Mouse (Mus musculus) adrenal gland, postnatal 4 days (tissue): ENCODE measurements around the gene Zswim1. TPM values are rescaled to one million over a fixed set of nuclear protein-coding genes. Genes with fewer than 3 reads are reported as not detected.

ENCODE experiments used
- DNase-seq, 2 experiments: peaks; one replicate each; pipeline ENCODE4 v3.0.0; 2021 to 2022; ENCODE audit warnings: low spot score in 2 of 2, mixed read lengths in 2 of 2
- long read RNA-seq, 2 experiments: library from polyadenylated mRNA; stranded (forward); transcript quantifications; one replicate each; pipeline ENCODE4 v2.0.0; 2021
- total RNA-seq, 2 experiments: library from RNA; stranded (reverse); gene quantifications; 2 replicates each; pipeline ENCODE4 v1.2.3; 2021

Gene Zswim1
- total RNA-seq = 10 to 100 TPM; 10.7 to 11.0 TPM
- long read RNA-seq, experiment 1, transcript Zswim1-201 (2 exons, 2,705 nt) = major isoform, 15 of 17 reads
- long read RNA-seq, experiment 1, partial matches to known transcripts = 0 of 17 reads
- long read RNA-seq, experiment 1, other reads (novel, unspliced or antisense) = 2 of 17 reads
- long read RNA-seq, experiment 2, transcript Zswim1-201 (2 exons, 2,705 nt) = major isoform, 19 of 22 reads
- long read RNA-seq, experiment 2, partial matches to known transcripts = 0 of 22 reads
- long read RNA-seq, experiment 2, other reads (novel, unspliced or antisense) = 3 of 22 reads

DNA sequence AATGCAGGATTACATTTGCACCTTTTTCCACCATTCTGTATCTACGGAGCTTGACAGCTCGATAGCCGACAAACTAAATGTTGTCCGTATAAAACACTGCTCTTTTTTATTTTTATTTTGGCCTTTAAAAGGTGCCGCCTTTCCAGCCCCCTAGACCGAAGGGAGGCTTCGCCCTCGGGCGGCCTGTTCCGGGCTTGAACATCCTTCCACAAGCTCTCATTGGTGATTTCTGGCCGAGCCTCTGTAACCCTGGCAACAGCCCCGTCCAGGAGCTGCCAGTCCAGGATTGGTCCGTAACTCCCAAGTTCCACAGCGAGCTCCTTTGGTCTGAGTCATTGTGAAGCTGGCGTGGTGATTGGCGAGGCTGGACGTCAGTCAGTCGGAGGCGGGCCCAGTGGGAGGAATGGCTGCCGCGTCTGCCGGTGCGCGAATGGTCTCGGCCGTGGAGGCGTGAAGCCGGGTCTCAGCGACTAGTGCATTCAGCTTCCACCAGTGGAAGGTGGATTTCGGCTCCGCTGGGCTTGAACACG, at the start of gene Zswim1:
Gene Zswim1 (plus strand): TSS at position 51 of the 530 bp plus-strand sequence.
- DNase-seq = peak; percentile 99 to 100

DNA sequence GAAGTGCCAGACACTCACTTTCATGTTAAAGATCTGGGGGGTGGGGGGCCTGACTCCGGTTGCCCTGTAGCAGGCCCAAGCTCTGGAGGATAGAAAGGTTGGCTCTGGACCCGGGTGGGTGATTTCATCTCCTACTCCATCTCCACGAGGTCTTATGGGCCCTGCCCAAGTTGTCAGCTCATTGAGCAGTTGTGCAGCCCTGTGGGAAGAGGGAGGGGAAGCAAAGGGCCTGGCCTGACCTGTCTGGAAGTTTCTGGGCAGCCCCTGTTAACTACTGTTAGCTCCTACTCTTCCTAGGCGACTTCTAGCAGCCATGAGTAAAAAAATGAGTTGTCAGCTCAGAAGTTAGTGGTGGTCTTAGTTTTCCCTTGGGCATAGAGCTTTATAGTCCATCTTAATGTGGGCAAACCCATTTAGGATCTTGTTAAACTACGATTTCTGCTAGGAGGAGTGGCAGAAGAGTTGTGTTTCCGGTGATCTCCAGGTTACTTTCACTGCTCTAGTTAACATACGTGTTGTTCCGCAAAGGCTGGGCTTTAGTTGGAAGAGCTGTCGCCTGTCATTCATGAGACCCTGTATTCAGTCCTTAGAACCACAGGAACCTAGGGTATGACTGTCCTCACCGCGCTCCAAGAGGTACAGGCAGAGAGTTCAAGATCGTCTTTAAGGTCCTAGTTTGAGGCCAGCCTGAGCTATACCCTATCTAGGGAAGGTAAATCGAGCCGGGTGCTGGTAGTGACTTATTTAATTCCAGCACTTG, 49.1 kb upstream of the Zswim1 start:
- no peak for DNase-seq

GRCm38 (mm10) chr2:164773989-164774364, 48.5 kb upstream of the Zswim1 start:
- no peak for DNase-seq

DNA sequence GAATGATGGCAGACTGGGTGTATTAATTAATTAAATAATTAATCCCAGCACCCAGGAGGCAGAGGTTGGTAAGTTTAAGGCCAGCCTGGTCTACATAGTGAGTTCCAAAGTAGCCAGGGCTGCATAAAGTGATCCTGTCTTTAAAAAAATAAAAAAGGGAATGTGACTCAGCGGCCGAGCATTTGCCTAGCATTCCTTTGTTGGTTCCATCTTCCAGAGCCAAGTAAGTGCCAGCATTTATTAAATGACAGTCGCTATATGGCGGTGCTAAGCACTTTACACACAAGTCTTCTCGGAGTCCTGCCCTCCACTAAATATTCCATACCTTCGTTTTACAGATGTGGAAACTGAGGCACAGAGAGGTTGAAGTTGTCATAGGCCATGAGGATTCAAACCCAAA, 46.4 kb upstream of the Zswim1 start:
- DNase-seq = no peak

- no peak for DNase-seq
Measured at GRCm38 (mm10) chr2:164776801-164777200, 45.7 kb upstream of the Zswim1 start.

- DNase-seq = no peak
Measured at GRCm38 (mm10) chr2:164777246-164778014, 45.1 kb upstream of the Zswim1 start.

DNA sequence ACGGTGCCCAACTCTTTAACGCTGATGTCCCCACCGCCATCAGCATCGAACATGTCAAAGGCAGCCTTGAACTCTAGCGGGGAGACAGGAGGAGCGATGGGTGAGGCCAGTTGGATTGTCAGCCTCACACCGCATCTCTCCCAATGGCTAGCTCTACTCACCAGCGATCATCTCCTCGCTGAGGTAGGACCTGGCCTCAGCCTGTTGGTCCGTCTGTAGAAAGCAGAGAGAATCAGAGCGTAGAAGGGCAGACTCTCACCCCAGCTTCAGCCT, 44.5 kb upstream of the Zswim1 start:
- no peak for DNase-seq

- no peak for DNase-seq
Measured at GRCm38 (mm10) chr2:164778809-164779208, 43.7 kb upstream of the Zswim1 start.

GRCm38 (mm10) chr2:164779481-164780086, 42.9 kb upstream of the Zswim1 start, which contains the start of gene Tnnc2:
TSS of gene Tnnc2 (minus strand) at chr2:164779967.
- DNase-seq = no peak

DNA sequence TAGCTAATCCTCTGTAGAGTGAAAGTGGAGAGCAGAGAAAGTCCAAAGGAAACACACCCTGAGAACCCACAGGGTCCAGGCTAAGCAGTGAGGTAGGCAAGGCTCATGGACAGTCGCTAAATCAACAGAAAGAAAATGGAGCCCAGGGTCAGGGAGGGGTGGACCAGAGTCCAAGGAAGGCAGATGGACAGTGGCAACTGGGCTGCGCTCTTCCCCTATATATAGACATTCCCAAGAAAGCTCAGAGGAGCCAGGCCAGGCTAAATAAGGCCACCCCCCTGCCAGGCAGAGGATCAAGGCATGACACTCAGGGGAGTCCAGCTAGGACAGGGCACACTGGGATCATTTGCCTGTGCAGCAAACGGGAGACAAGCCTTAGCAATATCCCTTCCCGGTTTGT, 40.6 kb upstream of the Zswim1 start:
- no peak for DNase-seq

DNA sequence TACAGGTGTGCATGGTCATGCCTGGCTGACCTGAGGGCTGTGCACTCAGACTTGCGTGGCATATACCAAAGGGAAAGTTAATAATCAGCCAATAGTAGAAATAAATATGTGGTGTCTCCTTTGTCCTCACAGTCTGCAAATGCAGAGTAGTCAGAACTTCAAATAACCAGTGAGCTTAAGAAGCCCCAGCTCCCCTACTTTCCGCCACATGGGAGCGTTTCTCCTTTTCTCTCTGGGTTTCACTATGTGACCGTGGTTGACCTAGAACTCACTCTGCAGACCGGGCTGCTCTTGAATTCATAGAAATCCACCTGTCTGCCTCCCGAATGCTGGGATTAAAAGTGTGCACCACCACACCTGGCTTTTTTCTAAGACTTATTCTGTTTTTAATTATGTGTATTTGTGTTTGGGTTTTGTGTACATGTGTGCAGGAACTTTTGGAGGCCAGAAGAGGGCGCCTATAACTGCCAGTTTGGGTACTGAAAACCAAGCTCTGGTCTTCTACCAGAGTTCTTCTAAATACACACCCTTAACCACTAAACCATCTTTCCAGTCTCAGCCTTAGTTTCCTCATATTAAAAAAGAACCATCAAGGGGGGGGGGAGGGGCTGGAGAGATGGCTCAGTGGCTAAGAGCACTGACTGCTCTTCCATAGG, 38.4 kb upstream of the Zswim1 start:
- DNase-seq = no peak

DNA sequence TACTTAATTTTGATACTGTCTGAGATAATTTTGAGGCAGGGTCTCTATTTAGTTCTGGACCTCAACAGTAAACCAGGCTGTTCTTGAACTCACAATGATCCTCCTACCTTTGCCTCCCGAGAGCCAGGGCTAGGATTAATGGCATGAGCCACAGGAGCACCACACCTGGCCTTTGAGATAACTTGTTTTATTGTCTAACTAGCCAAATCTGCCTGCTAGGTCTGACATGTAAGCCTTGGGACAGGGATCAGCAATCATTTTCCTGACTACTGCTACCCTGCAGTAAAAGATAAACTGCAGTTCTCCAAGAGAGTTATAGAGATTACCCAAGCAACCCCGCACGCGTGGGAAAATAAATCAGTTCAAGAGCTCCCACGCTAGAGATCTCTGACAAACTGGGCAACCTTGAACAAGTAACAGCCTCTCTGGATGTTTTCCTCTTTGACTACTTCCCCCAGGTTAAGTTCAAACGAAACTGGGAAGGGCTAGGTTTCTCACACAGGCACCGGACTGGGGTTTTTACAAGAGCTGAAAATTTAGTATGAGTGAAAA, 37.5 kb upstream of the Zswim1 start:
- no peak for DNase-seq

DNA sequence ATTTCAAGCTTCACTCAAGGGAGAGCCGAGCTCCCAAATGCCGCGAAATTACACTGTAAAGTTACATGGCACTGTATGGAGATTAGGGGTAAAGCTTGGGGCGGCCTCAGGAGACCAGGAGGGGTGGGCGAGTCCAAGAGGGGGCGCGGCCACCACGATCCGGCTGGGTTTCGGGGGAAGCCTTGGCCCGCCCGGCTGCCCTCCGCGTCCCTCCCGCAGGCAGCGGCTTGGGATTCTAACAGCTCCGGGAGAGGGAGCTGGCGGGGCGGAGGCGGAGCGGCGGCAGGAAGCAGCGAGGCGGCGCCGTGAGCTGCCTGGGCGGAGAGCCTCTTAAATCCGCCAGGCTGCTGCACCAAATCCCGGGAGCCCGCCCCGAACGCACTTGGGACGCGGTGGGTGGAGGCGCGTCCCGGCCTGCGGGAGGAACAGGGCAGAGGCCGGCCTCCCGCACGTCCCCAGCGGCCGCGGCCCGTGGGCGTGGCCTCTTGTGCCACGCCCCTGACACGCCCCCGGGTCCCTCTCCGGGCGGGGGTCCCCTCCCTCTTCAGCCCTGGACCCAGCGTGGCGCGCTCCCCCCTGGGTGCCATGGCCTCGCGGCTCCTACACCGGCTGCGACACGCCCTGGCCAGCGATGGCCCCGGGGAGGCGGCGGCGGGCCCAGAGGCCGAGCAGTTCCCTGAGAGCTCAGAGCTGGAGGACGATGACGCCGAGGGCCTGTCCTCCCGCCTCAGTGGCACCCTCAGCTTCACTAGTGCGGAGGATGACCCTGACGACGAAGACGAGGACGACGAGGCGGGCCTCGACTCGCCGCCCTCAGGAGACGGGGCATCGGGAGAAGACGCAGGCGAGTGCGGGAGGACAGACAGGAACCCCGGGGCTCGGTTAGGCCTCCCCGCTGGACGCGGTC, 36.8 kb upstream of the Zswim1 start, which contains the start of gene Snx21:
Gene Snx21 (plus strand): TSS at position 343 of the 907 bp plus-strand sequence.
- DNase-seq = peak; percentile 75

DNA sequence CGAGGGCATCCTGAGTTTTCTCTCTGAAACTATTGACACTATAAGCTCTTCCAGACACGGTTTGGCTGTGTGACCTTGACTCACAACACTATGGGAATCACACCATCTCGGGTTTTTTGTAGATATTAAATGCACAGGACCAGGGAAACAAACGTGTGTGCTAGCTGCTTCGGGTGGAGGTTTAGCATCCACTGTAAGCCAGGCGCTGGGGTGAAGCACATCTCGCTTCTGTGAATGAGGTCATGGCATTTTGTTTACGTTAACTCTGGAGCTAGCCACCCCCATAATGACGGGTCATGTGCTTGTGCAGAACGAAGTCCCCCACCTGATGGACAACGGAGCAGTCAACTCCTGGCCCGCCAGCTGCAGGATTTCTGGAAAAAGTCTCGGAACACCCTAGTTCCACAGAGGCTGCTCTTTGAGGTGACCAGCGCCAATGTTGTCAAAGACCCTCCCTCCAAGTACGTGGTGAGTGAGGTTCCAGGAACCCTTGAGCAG, 36.0 kb upstream of the Zswim1 start:
- no peak for DNase-seq

DNA sequence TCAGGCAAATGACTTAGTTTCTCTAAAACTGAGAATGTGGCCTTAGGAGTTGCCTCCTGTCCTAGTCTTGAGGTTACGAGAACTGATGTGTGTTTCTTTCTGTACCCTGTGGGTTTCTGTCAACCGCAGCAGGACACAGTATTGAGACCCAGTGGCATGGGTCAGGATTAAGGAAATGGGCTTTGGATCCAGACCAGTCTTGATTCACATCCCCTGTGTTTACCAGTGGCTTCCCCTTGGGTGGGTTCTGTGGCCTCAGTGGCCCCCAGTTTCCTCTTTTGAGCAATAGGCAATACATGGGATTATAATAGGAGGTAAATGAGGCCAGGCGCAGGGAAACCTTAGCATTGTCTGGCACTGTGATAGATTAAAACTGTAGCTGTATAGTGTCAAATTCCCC, 35.5 kb upstream of the Zswim1 start:
- no peak for DNase-seq

GRCm38 (mm10) chr2:164787779-164788178, 34.7 kb upstream of the Zswim1 start:
- DNase-seq = no peak

GRCm38 (mm10) chr2:164788411-164788810, 34.1 kb upstream of the Zswim1 start:
- no peak for DNase-seq

DNA sequence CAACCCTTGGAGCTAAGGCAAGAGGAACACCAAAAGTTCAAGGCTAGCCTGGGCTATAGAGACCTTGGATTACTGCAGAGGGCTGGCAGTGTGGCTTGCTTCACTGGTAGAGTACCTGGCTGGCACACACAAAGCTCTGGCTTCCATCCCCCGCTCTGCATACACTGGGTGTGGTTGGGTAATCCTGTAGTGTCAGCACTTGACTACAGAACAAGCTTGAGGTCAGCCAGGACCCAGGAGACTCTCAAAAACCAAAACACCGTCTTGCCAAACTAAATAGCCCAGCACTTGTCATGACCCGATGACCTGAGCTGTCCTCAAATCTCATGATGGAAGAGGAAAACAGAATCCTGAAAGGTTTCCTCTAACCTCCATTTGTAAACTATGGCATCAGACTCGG, 32.0 kb upstream of the Zswim1 start:
- no peak for DNase-seq

- no peak for DNase-seq
Measured at GRCm38 (mm10) chr2:164791841-164792261, 30.6 kb upstream of the Zswim1 start.
